Mouse (Mus musculus): ENCODE measurements around the gene Gm20388. TPM values are rescaled to one million over a fixed set of nuclear protein-coding genes. Genes with fewer than 3 reads are reported as not detected.
"Not testable (repeated sequence)": the region's sequence is repeated elsewhere in the genome, so short reads cannot be mapped to it uniquely, and the experiment has no call there.

Gm20388 gene
- total RNA-seq, 2 experiments from 2014 or later: 12.7 TPM; not detected in 1

DNA sequence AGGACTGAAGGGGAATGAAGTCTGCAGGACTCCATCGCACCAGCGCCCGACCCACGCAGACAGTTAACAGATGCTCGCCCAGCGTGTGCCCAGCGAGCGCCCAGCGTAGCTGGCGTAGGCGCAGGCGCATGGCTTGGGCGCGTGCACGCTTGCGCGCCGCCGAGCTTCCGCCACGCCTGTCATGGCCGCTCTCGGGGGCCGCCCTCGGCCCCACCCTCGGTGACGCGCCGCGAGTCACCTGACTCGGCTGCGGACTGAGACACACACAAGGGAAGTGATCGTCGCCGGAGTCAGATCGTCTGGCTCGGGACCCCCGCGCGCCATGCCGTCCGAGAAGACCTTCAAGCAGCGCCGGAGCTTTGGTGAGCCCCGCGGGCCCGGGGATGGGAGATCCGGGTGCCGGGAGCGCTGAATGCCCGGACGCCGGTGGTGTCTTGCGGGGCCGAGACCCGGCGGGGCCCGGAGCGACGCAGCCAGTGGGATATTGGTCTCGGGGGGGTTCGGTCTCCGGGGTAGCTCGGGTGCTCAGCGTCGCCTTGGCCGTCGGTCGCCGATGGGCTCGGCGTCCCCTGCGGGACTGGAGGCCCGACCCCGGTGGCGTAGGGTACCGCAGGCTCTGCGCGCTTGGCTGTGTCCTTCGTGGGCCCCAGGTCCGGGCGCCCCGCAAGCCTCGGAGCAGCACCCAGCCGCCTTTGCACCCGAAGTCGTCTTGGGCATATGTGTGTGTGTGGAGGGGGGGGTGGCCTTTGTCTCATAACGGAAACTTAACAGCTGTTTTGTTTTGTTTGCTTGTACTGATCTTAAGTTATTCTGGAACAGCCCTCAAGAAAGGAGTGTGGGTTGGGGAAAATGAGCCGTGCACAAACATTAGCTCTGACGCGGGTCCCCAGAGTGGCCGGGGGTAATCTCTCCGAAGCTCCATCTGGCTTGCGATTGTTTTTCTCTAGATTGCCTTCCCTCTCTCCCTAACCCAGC, 1679.8 kb downstream of the Gm20388 start, which contains the start of gene Map1lc3b:
Gene Map1lc3b (plus strand): TSS at position 159 of the 975 bp plus-strand sequence.
- peak; percentile 97 for DNase-seq

DNA sequence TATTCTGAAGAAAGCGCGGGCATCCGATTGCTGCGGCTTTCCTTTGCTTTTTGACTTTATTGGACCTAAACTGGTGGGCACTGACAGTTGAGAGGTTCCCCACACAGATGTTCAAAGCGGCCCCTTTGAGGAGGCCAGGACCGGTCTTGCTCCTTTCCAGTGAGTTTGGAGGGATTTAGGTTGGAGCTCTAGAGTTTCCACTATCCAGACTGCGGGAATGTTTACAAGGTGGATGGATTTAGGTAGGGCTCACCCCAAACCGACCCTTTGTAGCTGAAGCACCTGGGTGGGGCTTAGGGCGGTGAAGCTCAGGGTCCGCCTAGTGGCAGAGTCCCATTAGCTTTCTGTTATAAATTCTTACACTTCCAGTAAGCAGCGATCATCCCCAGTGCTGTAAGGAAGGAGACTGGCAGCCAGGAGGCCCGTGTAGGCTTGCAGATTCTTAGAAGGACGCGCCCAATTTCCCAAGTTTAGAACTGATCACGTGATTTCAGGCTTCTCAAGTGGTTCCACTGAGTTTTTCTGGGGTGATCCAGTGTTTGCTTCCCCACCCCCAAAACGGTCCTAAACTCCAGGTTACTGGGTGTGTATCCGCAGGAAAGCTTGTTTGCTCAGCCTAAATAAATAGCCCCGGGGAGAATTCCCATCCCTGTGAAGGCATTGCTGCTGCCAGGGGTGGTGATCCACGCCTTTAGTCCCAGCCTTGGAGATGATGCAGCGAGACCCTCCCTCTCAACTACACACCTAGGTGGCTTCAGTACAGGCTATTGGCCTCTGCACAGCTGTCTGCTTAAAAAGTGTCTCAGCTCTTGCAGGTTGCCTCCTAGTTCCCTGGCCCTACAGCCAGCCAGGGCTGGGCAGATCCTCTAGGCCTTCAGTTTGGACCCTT, 1680.8 kb downstream of the Gm20388 start:
- no peak for DNase-seq

DNA sequence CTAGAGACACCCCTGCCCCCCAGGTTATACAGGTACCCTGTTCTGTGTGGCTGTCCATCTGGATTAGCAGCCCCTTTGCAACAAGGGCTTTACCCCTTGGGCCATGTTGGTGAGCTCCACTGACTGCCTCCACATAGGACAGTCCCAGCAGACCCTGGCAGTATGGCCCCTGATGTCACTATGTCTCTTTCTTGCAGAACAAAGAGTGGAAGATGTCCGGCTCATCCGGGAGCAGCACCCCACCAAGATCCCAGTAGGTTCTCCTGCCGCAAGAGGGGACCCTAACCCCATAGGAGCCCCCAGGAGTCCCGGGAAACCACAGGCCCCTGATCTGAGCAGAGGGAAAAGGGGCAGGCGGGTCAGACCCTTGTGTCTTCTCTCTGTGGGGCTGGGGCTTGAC, 1682.7 kb downstream of the Gm20388 start:
- no peak for DNase-seq

DNA sequence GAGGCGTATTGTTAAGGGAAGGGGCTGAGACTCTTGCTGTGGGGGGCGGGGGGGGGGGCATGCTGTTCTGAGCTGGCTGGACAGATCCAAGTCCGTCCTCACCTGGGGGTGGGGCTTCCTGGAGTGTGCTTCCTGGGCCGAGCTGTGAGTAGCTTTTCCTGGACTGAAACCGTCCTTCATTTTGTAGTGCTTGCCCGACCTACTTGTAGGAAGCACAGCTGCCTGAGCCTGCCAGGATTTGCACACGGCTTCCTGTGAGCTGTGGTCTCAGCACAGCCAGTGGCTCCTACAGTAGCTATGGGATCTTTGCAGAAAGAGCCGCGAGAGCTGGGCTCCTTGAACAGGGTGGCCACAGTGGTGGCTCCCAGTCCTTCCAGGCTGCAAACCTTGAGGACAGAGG, 1683.3 kb downstream of the Gm20388 start:
- DNase-seq: no peak

DNA sequence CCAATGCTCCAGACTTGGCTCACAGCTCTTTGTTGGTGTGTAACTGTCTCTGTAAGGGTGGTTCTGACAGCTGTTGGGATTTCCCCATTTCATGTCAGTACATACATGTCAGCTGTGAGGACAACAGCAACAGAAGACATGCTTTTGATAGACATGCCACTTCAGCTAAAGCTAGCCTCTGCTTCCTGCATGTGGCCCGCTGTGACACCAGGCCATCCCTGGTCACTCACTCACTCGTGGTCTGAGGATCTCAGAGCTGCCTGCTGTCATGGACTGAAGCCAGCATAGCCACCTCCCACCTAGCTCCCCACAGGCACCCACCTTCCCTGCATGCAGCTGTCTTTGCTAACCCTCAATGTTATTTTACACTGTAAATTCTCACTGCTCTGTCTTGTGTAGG, 1686.9 kb downstream of the Gm20388 start:
- DNase-seq: not testable (repeated sequence)

DNA sequence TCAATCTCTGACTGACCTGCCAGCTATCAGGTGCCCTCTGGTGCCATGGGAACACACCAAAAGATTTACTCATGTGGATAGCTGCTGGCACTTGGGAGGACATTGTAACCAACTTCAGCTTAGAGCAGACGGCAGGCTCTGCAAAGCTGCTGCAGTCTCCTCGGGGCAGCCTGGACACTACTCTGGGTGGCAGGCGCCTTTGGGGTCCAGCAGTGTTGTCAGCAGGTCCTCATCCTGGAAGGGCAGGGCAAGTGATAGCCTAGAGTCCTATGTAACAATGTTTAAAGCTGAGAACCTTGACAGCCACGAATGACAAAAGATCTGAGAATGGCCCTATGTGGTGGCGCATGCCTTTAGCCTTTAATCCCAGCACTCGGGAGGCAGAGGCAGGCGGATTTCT, 1687.5 kb downstream of the Gm20388 start:
- no peak for DNase-seq

DNA sequence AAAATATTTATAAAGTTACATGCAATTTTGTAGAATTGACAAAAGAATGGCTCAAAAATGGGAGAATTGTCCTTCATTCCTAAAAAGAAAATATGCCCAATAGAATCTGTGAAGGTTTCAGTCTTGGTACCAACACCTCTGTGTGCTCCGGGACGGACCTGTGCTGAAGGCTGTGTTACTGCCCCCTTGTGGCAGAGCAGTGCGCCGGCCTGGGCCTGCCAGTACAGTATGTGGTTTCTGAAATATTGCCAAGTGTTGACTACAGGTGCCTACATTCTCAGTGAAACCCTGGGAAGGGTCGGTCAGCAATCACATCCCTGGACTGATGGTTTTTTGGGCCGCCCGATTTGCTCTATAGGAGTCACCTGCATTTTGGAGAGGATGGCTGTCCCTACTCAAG, 1688.3 kb downstream of the Gm20388 start:
- peak; percentile 59 to 61 for DNase-seq

DNA sequence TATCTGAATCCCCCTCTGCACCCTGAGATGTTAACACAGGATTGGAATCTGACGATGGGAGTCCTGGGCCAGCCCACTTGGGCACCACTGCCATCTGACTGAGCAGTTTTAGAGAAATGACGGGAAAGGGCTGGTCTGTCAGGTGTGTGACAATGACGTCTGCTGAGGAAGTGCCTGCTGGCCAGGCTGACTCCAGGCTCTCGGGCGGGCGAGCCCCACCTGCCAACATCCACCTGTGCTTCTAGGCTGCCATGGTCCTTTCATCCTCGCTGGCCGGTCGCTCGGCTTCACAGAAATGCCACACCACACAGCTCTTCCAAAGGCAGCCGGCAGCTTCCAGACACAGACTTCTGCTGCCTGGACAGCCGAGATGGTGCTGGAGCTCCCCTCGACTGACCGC, 1689.2 kb downstream of the Gm20388 start:
- no peak for DNase-seq

DNA sequence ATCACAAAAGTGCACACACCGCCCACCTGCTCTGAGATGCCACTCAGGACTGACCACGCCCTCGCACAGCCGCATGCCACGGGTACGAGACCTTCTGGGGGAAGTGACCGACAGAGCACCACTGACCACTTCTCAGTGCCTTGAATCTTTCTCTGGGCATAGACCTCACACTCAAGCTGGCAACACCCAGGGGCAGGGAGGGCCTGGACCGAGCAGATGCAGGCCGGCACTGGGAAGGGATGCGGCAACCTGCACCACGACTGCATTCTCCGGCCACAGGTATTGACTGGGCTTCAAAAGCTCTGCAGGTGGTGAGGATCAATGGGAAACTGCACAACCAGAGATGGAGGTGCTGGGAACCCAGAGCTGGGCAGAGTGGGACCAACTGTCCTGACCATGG, 1691.8 kb downstream of the Gm20388 start:
- no peak for DNase-seq

DNA sequence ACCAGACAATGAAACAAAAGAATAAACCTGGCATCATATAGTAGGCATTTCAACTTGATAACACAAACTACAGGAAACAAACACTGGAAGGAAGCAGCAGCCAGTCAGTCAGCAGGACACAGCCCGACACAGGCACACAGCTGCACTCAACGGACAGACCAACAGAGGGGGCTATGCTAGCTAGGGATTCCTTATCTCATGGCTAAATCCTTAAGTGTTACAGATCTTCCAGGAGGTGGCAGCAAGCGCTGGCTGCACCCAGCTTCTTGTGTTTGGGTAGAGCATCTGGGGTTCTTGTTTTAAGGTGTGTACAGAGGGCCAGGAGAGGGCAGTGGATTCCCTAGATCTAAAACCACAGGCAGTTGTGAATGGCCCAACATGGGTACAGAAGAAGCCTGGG, 1692.2 kb downstream of the Gm20388 start:
- peak; percentile 61 to 65 for DNase-seq

DNA sequence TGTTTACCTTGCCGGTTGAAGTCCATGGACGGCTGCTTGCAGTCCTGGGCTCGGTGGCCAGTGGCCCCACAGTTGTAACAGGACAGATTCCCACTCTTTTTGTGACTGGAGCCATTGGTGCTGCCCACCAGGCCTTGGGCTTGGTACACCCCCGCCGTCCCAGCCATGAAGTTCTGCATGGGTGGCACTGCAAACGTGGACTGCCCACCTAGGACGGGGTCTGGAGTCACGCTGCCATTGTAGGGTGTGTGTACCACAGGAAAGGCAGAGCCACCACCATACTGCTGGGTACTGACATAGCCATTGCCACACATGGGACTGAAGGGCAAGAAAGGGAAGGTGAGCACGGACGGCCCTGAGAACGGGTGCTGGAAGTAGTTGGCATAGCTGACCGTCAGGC, 1693.2 kb downstream of the Gm20388 start:
- no peak for DNase-seq

DNA sequence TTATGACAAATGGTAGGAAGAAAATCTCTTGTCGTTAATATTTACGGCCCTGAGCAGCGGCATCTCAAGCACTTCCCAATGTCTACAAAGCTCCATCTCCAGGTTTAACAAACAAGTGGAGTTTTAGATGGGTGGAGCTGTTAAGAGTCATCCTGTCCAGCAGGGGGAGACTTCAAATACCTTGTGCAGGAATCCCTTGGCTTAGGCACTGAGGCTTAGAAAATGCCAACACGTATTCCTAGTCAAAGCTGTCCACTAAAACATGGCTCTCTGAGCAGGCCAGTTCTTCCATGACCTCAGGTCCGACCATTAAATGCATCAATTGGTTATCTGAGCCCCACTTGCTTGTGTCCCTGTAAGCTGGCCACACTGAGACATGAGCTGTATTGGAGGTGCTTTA, 1697.0 kb downstream of the Gm20388 start:
- no peak for DNase-seq

DNA sequence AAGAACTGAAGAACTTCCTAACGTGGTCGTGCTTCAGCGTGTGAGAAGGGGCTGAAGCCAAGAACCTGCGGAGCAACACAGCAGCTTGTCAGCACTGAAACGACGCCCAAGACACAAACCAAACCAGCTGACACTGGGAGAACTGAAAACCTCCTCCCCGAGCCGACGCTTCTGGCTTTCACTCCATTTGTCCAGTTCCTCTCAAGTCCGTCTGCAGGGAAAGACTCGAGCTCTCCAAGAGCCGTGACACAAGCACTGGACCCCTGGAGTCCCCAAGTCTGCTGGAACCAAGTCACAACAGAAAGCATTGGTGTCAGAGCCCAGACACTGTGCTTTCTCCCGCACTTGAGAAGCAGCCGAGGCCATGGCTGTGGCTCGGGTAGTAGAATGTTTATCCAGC, 1698.6 kb downstream of the Gm20388 start:
- no peak for DNase-seq

DNA sequence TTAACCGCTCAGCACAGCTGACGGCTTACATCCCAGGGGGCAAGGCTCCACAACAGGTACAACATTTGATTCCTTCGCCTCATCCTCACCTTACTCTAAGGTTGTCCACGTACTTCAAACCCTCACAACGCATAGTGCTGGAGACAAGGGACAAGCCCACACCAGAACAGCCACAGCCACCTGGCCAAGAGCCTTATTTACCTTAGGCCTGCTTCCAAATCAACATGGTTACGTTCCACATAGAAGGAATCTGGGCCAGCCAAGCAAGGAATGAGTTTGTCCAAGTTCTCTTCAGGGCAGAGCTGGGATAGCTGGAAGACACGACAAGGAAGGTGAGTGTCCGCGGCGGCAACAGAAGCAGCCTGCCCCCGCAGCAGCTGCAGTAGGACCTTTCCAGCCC, 1699.3 kb downstream of the Gm20388 start:
- DNase-seq: no peak

DNA sequence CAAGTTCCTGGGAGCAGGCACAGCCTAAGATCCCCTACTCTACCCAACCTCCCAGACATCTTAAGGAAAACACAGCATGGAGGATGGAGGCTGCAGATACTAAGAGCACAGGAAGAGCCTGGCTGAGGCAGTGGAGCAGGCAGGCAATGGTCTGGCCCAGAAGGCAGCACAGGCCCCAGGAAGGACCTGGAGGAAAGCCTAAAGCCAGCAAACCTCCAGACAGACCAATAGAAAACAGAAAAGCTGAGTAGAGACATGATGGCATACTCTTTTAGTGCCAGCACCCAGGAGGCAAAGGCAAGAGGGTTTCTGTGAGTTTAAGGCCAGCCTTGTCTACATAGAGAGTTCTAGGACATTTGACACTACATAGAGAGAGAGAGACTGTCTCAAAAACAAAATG, 1702.8 kb downstream of the Gm20388 start:
- no peak for DNase-seq

DNA sequence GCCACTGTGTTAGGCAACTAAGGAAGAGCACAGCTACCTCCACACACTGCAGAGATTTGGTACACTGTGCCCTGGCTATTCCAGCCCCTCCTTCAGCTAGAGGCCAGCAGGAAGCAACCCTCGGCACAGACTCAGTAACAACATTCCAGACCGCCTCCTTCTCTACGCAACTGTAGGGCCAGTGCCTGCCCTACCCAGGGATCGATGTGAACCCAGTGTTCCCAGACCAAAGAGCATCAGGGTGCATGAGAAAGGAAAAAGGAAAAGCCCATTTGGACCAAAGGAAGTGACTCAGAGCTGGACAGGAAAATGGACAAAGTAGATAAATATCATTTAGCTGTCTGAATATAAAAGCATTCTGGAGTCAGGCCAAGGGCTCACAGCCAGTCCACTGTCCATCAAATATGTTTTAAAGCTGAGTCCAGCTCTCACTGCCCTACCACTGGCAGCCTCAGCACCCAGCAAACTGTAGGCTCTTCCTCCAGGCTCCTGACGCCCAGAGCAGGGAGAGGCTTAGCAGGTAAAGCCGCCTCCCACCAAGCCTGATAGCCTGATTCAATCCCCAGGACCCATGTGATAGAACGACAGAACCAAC, 1708.9 kb downstream of the Gm20388 start:
- no peak for DNase-seq

DNA sequence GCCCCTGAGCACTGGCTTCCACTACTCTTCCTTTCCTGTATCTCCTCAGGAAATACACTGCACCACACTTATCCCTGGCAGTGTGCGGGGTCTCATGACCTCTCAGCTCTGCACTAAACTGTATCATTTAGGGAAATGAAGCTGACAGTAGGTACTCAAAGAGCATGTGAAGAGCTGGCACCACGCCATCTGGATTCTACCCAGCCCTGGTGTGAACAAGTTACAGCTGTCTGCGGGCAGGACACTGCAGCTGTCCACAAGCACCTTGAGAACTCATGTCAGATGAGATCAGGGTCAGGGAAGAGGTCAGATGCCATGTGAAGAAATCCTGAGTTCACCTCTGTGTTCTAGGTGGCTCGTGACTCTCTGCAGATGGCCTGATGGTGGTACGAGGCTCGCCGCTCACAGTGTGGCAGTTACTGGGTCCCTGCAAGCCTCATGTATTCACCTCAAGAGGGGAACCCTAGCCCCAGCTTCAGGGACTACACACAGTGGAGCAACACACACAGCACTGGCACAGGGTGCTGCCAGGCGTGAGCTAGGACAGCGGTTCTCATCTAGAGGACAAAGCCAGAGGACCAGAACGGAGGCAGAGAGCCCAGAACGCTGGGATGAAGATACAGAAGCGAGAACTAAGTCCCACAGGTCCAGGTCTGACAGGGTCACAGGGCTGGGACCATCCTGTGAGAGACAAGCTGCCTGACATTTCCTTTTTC, 1710.3 kb downstream of the Gm20388 start:
- no peak for DNase-seq

DNA sequence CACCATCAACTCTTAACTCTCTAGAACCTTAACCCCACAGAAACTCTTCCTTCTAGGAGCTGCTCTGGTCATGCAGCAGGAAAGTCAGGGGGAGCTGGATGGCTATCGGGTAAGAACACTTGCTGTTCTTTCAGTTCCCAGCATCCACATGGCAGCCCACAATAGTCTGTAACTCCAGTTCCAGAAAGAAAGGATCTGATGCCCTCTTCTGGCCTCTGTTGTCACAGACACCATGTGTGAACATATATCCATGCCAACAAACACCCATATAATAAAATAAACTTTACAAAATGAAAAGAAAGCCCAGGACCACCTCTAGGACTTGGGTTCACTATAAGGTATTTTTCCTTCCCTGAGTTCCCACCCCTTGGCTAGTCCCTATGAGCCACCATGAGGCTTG, 1711.2 kb downstream of the Gm20388 start:
- DNase-seq: no peak

DNA sequence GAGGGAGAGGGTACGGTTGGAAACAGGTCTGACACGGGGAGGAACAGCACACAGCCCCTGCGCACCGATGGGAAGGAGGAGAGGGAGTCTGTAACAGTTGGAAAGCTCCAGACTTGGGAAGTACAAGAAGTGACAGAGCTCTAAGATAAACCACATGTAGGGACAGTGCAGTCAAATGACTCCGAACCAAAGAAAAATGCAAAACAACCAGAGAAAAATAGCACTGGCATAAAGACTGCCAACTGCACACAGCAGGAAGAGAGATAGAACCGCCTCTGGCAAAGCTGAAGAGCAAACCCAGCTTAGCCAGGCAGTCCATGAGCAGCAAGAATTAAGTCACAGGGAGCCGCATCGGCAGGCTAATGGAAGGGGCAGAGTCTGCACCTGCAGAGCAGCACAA, 1712.4 kb downstream of the Gm20388 start:
- DNase-seq: no peak

DNA sequence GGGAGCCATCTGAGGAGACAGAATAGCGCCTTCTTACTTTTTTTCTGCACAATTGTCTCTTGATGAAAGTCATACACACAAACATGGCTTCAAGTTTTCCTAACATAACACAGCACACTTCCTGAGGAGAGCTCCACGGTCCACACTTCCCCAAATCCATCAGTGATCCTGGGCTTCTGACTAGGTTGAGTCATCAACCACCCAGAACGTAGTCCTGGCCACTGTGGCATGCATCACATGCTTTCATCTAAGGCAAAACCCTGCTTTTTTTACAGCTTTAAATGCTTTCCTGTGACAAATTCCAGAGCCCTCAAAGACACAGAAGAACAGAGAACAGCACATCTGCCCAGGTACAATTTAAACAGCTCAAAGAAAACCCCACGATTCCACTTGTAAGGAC, 1718.0 kb downstream of the Gm20388 start:
- no peak for DNase-seq

DNA sequence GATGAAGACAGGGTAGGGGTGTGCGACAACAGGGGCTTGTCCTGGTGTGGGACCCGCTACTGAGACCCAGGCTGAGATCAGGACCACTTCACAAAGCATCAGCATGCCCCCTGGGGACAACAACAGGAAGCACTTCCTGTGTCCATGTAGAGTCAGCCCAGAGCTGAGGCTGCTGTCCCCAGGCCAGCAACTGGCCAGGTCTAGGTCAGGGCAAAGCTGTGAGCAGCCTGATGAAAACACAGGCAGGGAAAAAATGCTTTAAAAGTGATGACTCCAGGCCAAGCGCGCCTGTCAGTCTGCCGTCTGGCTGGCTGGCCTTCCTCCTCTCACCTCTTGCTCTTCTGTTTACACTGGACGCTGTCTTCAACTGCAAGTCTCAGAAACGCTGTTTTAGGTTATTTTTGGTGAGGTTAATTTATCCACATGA, 1721.0 kb downstream of the Gm20388 start:
- DNase-seq: no peak

DNA sequence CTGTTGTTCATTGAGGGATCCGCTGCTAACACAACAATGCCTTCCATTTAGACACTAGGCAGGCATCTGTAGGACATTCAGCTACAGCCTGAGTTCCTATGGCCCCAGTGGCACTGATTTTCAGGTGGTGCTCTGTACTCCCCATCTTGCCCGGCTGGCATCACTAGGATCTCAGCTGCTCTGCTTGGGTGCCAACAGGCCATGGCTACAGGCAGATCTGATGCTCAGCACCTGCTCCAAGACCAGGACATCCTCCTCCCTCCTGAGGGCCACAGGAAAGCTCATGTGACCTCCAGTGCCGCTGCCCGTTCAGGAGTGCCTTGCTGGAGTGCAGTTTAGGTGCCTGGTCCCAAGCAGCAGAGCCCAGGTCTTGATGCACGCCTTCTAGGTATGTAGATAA, 1721.8 kb downstream of the Gm20388 start:
- no peak for DNase-seq
